ENCODE assay signal across 9 mouse cellular contexts in the genomic region with DNA sequence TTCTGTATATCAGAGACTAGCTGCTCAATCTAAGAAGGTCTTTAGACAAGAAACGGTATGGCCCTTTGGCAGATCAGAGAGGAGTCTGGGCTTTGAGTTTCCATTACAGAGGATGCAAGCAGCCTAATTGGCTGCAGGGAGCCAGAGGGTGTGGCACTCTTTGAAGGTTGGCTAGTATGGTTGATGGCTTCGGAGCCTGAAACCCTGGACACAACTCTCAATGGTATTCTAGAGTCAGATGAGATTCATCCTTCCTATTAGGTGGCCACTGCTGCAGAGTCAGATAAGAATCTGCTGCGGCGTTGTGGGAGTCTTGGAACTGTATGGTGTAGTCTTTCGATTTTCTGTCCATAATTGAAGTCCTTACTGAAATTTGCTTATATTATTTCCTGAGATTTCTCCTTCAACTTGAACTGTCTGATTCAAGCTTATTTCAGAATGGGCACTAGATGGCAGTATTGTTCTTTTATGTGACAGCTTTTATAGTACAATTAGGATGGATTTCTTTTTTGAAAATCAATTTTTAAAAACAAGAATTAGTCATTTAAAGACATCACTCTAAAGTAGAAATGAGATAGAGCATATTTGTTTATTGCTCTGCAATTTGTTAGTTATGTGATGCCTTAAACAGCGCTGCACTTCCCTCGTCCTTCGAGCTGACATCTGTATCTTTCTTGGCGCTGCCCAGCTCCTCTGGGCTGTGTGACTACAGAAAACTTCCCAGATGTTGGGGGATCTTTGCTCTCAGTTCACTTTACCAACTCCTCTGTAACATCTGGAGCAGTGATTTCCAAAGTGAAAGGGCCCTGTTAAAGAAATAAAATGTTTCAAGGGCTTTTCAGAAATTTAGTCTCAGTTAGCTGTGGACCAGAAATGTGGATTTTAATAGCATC.
DNase-seq lines count a peak whose midpoint lies in the region; ATAC-seq and TF ChIP-seq lines count a peak whose summit lies in the region.
"Had no signal": no experiment of that assay in that cellular context is flagged by ENCODE, and none has a peak within 500 bp of the region (broad histone marks: within the 10 kb centered on the region; RNA-seq: fewer than 3 reads in every experiment).

No protein-coding gene starts in this region.

- no peaks in the 10 kb centered on the region for H3K36me3 ChIP-seq in kidney, postnatal 0 days (ENCODE audit: insufficient read depth, low read length)
- H3K36me3 ChIP-seq in G1E (replicated peaks) = no peaks in the 10 kb centered on the region
- H3K36me3 ChIP-seq: limb, embryonic 12.5 days had no signal

- H3K4me3 ChIP-seq in kidney, postnatal 0 days (replicated peaks; ENCODE audit: low read depth, low read length) = no peak overlapping the region
- H3K4me3 ChIP-seq in G1E (ENCODE audit: low read depth, low read length) = no peak overlapping the region
- H3K4me3 ChIP-seq: limb, embryonic 12.5 days had no signal

- no peak overlapping the region for H3K4me2 ChIP-seq in kidney, postnatal 0 days (ENCODE audit: low read length)
- H3K4me2 ChIP-seq: limb, embryonic 12.5 days had no signal

- H3K9me3 ChIP-seq in kidney, postnatal 0 days (replicated peaks; ENCODE audit: low read length) = no peaks in the 10 kb centered on the region
- no peaks in the 10 kb centered on the region for H3K9me3 ChIP-seq in G1E (replicated peaks)
- H3K9me3 ChIP-seq: limb, embryonic 12.5 days had no signal

- peak; percentile 83 for TF ChIP-seq CTCF in kidney, postnatal 0 days (IDR thresholded peaks at IDR 0.05; ENCODE audit: low read depth)
- TF ChIP-seq CTCF in G1E (IDR thresholded peaks at IDR 0.05; ENCODE audit: low read depth, low read length) = no peak

- no peaks in the 10 kb centered on the region for H3K4me1 ChIP-seq in kidney, postnatal 0 days (replicated peaks; ENCODE audit: insufficient read depth, low read length)
- H3K4me1 ChIP-seq in G1E (ENCODE audit: insufficient read depth, low read depth, low read length) = peaks cover 35% of the 10 kb centered on the region

- WGBS in kidney, postnatal 0 days = 50% methylated on average over 9 of the region's 9 CpGs

- H3K27me3 ChIP-seq in kidney, postnatal 0 days (ENCODE audit: insufficient read depth, low read length) = no peaks in the 10 kb centered on the region
- peaks cover 2% of the 10 kb centered on the region; the same call in 1 of the 2 replicates for H3K27me3 ChIP-seq in G1E (ENCODE audit: insufficient read depth, low read length)

- no peak overlapping the region for H3K9ac ChIP-seq in kidney, postnatal 0 days (ENCODE audit: low read depth, low read length)
- H3K9ac ChIP-seq: limb, embryonic 12.5 days had no signal

- DNase-seq in kidney, postnatal 0 days (ENCODE audit: low spot score) = peak; percentile 86
- no peak for DNase-seq in kidney, postnatal 10 days
- no peak for DNase-seq in G1E (ENCODE audit: low spot score)
- peak; percentile 30 for DNase-seq in embryo, embryonic 11.5 days (ENCODE audit: low read depth, low spot score)
- DNase-seq in urinary bladder, adult 18-20 months (ENCODE audit: low spot score in 2 of 2) = no peak
- DNase-seq in heart, adult 8-10 months (ENCODE audit: low spot score) = no peak
- DNase-seq in testis, postnatal 10 days (ENCODE audit: low spot score) = no peak

- ATAC-seq in kidney, postnatal 0 days (replicated peaks; ENCODE audit: low FRiP score, low read depth) = no peak
- peak; percentile 40 for ATAC-seq in G1E (ENCODE audit: extremely low read depth, insufficient number of reproducible peaks, low FRiP score, poor library complexity, severe bottlenecking)
- ATAC-seq in megakaryocyte-erythroid progenitor cell, adult 5-6 weeks (replicated peaks; ENCODE audit: low FRiP score, low TSS enrichment, poor library complexity, severe bottlenecking) = 0 out of 2 replicates have a peak, but pooled peaks have one; percentile 47

- no peak overlapping the region for H3K27ac ChIP-seq in kidney, postnatal 0 days
- H3K27ac ChIP-seq: limb, embryonic 12.5 days had no signal

Comparison
In these comparisons a context has a peak if more than half of its experiments do, and no peak if none do; other contexts are left out.
1. DNase-seq: peak in kidney, postnatal 0 days (single experiment) and embryo, embryonic 11.5 days (single experiment); none in kidney, postnatal 10 days (single experiment), G1E (single experiment), urinary bladder, adult 18-20 months (0 of 2), heart, adult 8-10 months (single experiment) and testis, postnatal 10 days (single experiment).